Mouse (Mus musculus): ENCODE results near the gene Olfr979. TPM values are rescaled to one million over a fixed set of nuclear protein-coding genes. Genes with fewer than 3 reads are reported as not detected.

Gene Olfr979
- polyA plus RNA-seq, 1 experiment from 2014 or later: not detected

Other genes with a start within 250 kb of the Olfr979 start
- not detected in 2 replicates for gene Olfr968, start 220.2 kb downstream of the Olfr979 start, polyA plus RNA-seq (2014; fragmentation: Nextera tagmentation; extraction: Ambion mirVana)
- gene Olfr969, start 212.5 kb downstream of the Olfr979 start, polyA plus RNA-seq (2014; fragmentation: Nextera tagmentation; extraction: Ambion mirVana): not detected in 2 replicates
- gene Olfr970, start 194.6 kb downstream of the Olfr979 start, polyA plus RNA-seq (2014; fragmentation: Nextera tagmentation; extraction: Ambion mirVana): not detected in 2 replicates
- gene Olfr971, start 166.6 kb downstream of the Olfr979 start, polyA plus RNA-seq (2014; fragmentation: Nextera tagmentation; extraction: Ambion mirVana): not detected in 2 replicates
- not detected in 2 replicates for gene Olfr972, start 137.0 kb downstream of the Olfr979 start, polyA plus RNA-seq (2014; fragmentation: Nextera tagmentation; extraction: Ambion mirVana)
- not detected in 2 replicates for gene Olfr229, start 96.1 kb downstream of the Olfr979 start, polyA plus RNA-seq (2014; fragmentation: Nextera tagmentation; extraction: Ambion mirVana)
- gene Olfr974, start 66.0 kb downstream of the Olfr979 start, polyA plus RNA-seq (2014; fragmentation: Nextera tagmentation; extraction: Ambion mirVana): not detected in 2 replicates
- not detected in 2 replicates for gene Olfr975, start 51.4 kb downstream of the Olfr979 start, polyA plus RNA-seq (2014; fragmentation: Nextera tagmentation; extraction: Ambion mirVana)
- not detected in 2 replicates for gene Olfr976, start 42.3 kb downstream of the Olfr979 start, polyA plus RNA-seq (2014; fragmentation: Nextera tagmentation; extraction: Ambion mirVana)
- gene Olfr978, start 11.4 kb downstream of the Olfr979 start, polyA plus RNA-seq (2014; fragmentation: Nextera tagmentation; extraction: Ambion mirVana): not detected in 2 replicates
- not detected in 2 replicates for gene Olfr980, start 6.1 kb upstream of the Olfr979 start, polyA plus RNA-seq (2014; fragmentation: Nextera tagmentation; extraction: Ambion mirVana)
- not detected in 2 replicates for gene Olfr981, start 18.0 kb upstream of the Olfr979 start, polyA plus RNA-seq (2014; fragmentation: Nextera tagmentation; extraction: Ambion mirVana)
- not detected in 2 replicates for gene Olfr982, start 70.4 kb upstream of the Olfr979 start, polyA plus RNA-seq (2014; fragmentation: Nextera tagmentation; extraction: Ambion mirVana)
- not detected in 2 replicates for gene Olfr983, start 90.1 kb upstream of the Olfr979 start, polyA plus RNA-seq (2014; fragmentation: Nextera tagmentation; extraction: Ambion mirVana)
- not detected in 2 replicates for gene Olfr984, start 110.7 kb upstream of the Olfr979 start, polyA plus RNA-seq (2014; fragmentation: Nextera tagmentation; extraction: Ambion mirVana)
- not detected in 2 replicates for gene Olfr985, start 126.7 kb upstream of the Olfr979 start, polyA plus RNA-seq (2014; fragmentation: Nextera tagmentation; extraction: Ambion mirVana)
- not detected in 2 replicates for gene Tmem225, start 144.7 kb upstream of the Olfr979 start, polyA plus RNA-seq (2014; fragmentation: Nextera tagmentation; extraction: Ambion mirVana)
- not detected in 2 replicates for gene Olfr986, start 177.5 kb upstream of the Olfr979 start, polyA plus RNA-seq (2014; fragmentation: Nextera tagmentation; extraction: Ambion mirVana)
- 5.0 and 5.4 TPM in 2 replicates for gene Zfp202, start 188.9 kb upstream of the Olfr979 start, polyA plus RNA-seq (2014; fragmentation: Nextera tagmentation; extraction: Ambion mirVana)

Measured in intestine, embryonic 14.5 days (tissue).